Mouse (Mus musculus) retina, adult 2 months (tissue): ENCODE results near the gene Gm8947.

Experiments
- DNase-seq: peaks from one replicate; pipeline ENCODE4 v3.0.0-alpha.2; 2012; ENCODE audit warnings: low read depth, low spot score

The Gm8947 gene

DNA sequence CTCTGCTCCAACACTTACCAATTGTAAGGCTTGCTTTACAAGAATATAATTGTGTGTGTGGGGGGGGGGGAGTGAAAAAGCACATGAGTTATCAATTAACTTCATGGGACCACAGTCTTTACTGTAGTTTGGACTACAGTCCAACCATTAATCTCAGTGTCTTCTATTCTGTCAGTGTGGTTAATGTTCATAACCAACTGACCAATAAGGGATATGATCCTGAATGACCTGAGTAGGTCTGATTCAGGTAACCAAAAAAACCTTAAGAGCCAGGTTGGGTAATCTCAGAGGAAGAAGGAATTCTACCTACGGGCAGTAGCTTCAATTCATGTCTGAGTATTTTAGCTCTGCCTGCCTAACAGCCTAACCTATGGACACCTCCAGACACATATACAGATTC lies 32.4 kb downstream of the Gm8947 start:
- no peak for DNase-seq

DNA sequence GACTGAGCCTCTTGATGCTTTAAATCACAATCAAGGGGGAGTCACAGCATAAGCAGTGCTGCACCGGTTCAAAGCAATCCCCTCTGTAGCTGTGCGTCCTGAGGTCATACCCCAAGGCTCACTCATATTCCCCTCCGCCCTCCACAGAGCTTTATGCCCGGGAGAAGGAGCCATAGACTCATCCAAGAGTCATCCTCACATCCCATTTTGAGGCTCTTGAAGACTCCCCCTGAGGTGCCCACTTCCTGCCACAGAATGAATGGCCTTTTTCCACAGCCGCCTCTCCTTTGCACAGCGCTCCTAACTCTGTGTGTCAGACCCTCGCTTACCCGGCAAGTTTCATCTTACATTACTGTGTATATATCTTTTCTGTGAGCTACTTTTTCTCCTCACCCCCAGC lies 35.3 kb downstream of the Gm8947 start:
- no peak for DNase-seq

DNA sequence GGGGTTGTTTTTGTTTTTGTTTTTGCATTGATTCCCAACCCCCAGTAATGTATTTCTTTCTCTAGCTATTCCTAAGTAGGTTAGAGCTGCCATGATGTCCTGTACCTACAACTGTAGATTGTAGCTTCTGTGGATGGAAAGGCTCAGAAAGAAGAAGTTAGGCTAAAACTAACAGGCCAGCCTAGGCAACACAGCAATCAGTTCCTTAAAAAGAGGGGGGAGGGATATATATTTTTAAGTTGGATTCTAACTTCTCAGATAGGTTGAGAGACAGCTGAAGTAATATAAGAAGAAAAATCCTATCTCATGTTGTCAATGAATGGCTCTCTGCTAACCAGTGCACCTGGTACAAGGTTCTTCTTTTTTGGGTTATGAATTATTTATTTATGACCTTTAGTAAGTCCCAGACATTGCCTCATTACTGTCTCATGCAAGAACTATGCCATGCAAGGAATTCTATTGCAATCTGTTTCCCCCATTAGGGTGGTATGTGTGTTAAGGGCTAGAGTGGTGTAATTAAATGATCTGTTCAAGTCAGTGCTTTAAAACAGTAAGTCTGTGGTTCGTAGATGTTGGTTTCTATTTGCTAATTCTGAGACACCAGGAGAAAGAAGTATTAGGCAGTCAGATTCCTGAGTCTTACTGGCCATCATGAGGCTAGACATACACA lies 36.3 kb downstream of the Gm8947 start:
- DNase-seq: no peak

DNA sequence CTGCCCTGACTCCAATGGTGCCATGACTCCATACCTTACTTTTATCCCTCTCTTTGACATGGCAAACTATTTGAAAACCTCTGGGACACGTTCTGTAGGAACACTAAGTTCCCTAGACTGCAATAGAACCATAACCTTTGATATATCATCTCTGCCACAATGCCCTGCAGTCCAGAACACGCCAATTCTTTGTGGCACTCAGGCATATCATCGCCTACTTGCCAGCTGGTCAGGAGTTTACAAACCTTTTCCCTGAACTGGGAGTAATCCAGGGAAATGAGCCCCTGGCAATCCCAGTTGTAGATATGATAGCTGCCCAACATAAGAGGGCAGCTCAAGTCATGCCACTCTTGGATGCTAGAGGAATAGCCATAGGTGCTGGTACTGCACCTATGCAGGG lies 40.2 kb downstream of the Gm8947 start:
- DNase-seq: no peak

DNA sequence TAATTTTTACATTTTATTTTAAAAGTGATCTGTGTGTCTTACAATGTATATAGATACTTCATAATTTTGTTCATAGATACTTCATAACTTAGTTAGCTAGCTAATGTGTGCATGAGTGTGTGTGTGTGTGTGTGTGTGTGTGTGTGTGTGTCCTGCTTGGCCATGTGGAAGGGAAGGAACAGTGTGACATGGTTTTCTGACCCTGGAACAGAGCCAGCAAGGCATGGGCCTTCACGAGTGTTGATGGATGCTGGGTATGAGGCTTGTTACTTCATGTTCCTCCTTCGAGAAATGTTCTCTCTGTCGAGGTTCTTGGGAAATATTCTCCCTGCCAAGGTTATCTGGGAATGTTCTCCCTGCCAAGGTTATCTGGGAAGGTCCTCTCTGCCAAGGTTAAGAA lies 41.6 kb downstream of the Gm8947 start:
- no peak for DNase-seq

DNA sequence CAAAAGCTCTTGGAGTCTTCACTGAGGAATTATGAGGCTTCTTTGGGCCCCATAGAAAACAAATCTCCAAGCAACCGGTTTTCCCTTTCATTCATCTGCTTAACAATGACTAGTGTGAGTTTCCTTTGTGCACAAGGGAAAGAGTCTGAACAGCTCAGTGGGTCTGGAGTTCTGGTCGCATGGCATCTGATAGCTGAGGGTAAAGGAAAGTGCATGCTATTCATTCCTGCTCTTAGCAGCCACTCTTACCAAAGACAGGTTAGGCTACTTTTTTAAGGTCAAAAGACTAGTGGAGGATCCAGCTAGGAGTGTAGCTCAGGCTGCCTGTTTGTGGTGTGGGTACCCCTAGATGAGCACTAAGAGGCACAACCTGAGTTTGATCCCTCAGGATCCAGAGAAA lies 43.4 kb downstream of the Gm8947 start:
- no peak for DNase-seq

DNA sequence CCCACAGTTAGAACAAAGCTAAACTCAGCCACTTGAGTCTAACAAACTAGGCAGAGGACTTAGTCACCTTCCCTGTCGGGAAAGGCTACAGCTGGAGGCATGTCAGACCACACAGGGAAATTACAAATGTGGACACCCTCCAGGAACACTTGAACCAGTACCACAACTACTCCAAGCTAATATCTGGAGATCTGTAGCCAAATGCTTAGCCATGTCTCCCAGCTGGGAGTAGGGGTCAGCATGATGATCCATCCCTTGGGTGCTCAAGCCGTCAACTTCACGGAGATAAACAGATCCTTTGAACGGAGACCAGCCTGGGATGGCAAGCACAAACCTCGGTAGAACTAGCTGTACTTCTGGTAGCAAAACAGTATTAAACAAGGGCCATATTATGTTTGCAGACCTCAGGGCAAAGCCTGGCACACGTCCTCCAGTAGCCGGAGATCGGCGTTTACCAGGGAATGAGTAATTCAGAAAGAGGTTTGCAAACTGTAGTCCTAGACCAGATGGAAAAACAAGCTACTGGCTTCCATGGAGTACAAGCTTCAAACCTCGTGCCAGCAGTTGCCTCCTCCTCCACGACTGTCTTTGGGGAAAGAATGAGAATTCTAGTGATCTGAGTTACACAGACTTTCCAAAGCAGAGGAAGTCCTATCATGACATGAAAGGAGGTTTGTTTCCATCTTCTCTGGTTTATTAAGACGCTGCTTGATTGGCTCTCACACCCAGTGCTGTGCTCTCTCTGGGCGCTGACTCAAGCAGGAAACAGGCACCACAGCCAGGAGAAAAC lies 44.2 kb downstream of the Gm8947 start:
- no peak for DNase-seq

DNA sequence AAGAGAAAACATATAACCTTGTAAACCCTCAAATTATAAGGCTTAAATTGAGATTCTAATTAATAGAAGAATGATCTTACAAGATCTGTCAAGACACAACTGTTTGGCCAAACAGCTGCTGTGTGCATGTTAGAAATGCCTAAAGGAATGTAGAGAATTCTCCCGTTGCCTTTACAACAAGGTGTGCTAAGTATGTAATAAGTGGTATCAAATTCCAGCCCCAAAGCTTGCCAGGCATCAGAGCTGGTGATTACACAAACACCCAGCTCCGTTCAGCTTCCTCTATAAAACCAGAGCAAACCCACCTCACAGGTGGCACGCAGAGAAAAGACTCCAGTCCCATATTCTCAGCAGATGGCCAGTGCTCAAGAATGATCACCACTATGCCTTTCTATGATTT lies 45.6 kb downstream of the Gm8947 start:
- DNase-seq: no peak

DNA sequence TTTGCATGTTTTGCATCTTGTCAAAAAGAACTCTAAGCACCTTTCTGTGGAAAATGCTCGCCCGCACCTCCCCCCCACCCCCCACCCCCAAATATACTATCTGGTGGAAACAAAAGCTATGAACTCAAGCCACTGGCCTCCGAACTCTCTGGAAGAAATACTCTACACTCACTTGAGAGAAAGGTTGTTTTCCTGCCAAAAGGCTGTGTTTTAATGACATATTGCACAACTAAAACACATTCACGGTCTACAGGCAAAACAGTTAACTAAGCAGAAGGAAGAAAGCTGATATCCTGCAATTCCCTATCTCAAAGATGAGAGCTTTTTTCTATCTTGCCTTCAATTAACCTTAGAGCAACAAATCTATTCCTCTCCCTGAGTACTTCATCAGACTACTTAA lies 51.2 kb downstream of the Gm8947 start:
- no peak for DNase-seq
